Mouse (Mus musculus): ENCODE data around the gene Bcorl1.

DNA sequence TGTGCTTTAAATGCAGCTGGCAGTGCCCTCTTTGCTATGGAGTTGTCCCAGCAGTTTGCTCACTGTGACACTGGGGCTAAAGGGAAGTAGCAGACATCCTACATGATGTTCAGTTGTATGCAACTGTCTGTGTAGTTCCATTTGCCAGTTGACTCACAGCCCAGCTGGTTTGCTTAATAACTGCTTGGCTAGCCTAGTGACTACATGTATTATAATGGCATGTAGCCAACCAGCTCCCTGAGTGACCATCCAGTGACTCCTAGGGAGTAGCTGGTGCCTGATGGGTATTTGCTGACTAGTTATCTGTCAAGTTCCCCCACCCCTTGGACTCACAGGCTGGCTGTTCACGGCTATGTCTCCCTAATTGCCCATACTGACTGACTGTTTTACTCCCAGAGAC, 82.5 kb downstream of the Bcorl1 start:
- TF ChIP-seq POLR2A (IDR thresholded peaks at IDR 0.05; ENCODE audit: control insufficient read depth, low read depth, low read length) (no peak), CTCF (IDR thresholded peaks at IDR 0.05; ENCODE audit: control insufficient read depth, insufficient read depth, insufficient replicate concordance, low read depth, low read length) (no peak)

Measured in testis, adult 2 months (tissue).